Mouse (Mus musculus) kidney, embryonic 16.5 days (tissue): ENCODE data around the gene Vwa1. TPM values are rescaled to one million over a fixed set of nuclear protein-coding genes. Genes with fewer than 3 reads are reported as not detected.
A peak's percentile ranks its signal among the peaks of the same experiment; 100 is the strongest.

Experiments
- ATAC-seq: fragments of 200-750 bp; cut with Nextera tagmentation; 2 replicates; pipeline ENCODE4 v1.8.0; 2017; ENCODE audit warnings: moderate TSS enrichment; ENCODE audit not compliant: low FRiP score, low TSS enrichment
- H3K27ac ChIP-seq: fragments of 300-500 bp; sonication (generic); 2 replicates; pipeline ENCODE4 v1.5.1; 2014; ENCODE audit warnings: low read length
- H3K27me3 ChIP-seq: fragments of 300-500 bp; sonication (generic); 2 replicates; pipeline ENCODE4 v1.6.1; 2014; ENCODE audit warnings: low read length, control low read depth, mixed read lengths; ENCODE audit not compliant: insufficient read depth
- H3K36me3 ChIP-seq: fragments of 300-500 bp; sonication (generic); 2 replicates; pipeline ENCODE4 v1.6.1; 2014; ENCODE audit warnings: low read length, control low read depth, mixed read lengths; ENCODE audit not compliant: insufficient read depth
- H3K4me1 ChIP-seq: fragments of 300-500 bp; sonication (generic); 2 replicates; pipeline ENCODE4 v1.6.1; 2014; ENCODE audit warnings: low read length, control low read depth, mixed read lengths; ENCODE audit not compliant: insufficient read depth
- H3K4me2 ChIP-seq: fragments of 300-500 bp; sonication (generic); replicated peaks from 2 replicates; pipeline ENCODE4 v1.6.1; 2014; ENCODE audit warnings: low read depth, low read length
- H3K4me3 ChIP-seq: fragments of 300-500 bp; sonication (generic); 2 replicates; pipeline ENCODE4 v1.5.1; 2014; ENCODE audit warnings: mild to moderate bottlenecking, low read length
- H3K9ac ChIP-seq: fragments of 300-500 bp; sonication (generic); replicated peaks from 2 replicates; pipeline ENCODE4 v1.6.1; 2014; ENCODE audit warnings: low read length
- H3K9me3 ChIP-seq: fragments of 300-500 bp; sonication (generic); 2 replicates; pipeline ENCODE4 v1.6.1; 2016; ENCODE audit warnings: low read length, control low read depth
- WGBS: fragments of 180-500 bp; shearing (Covaris S2); extraction: QIAGEN DNeasy Blood & Tissue Kit; methylation state at CpG from one replicate; pipeline ENCODE4 v1.1.7; 2014; 5-methylcytosine and 5-hydroxymethylcytosine counted together
- microRNA-seq: library from miRNA; unstranded; fragments of <30 nt; microRNA quantifications from one replicate; pipeline ENCODE4, GENCODE M21; 2016
- polyA plus RNA-seq: library from polyadenylated mRNA; unstranded; fragments of >200 nt; fragmentation: Nextera tagmentation; extraction: Ambion mirVana; gene quantifications from 2 replicates; pipeline ENCODE4 v1.2.1, GENCODE M21; 2015

Gene Vwa1
- polyA plus RNA-seq, 1 experiment from 2014 or later, result 11.3 TPM

DNA sequence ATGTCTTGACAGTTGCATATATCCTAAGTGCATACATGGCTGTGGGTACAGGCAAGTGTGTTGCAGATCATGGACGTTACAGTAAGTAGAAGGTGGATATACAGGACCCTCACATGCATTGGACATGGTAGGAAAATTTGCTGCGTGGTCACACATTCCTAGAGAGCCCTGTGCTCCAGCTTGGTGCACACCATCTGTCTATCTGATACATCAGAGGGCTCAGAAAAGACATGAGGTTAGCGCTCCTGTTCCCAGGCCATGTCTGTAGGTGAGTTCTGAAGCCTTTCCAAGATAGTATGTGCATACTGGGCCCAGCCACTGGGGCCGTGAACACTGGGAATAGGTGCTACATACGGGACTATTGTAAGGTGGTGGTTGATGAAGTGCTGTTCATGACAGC lies 38.1 kb downstream of the Vwa1 start:
- Histone ChIP-seq H3K27ac (no peak overlapping the region), H3K36me3 (peaks cover 28% of the 10 kb centered on the region), H3K4me1 (peaks cover 14% of the 10 kb centered on the region), H3K4me2 (no peak overlapping the region), H3K4me3 (no peak overlapping the region), H3K9me3 (no peaks in the 10 kb centered on the region), H3K27me3 (no peaks in the 10 kb centered on the region), H3K9ac (no peak overlapping the region)
- no peak for ATAC-seq
- WGBS, result 93% methylated on average over 5 of the region's 5 CpGs

- Histone ChIP-seq H3K4me3 (peak overlapping the region; percentile 79), H3K4me2 (peak overlapping the region; percentile 81), H3K9ac (peak overlapping the region; percentile 83), H3K27me3 (no peaks in the 10 kb centered on the region), H3K36me3 (peaks cover 22% of the 10 kb centered on the region; the same call in 1 of the 2 replicates), H3K27ac (peak overlapping the region; percentile 77; the same call in 1 of the 2 replicates), H3K9me3 (no peaks in the 10 kb centered on the region), H3K4me1 (peaks cover 14% of the 10 kb centered on the region)
- 54% methylated on average over 5 of the region's 5 CpGs for WGBS
- ATAC-seq, result no peak
These were observed 38.7 kb downstream of the Vwa1 start for GRCm38 (mm10) chr4:155735788-155736187.

DNA sequence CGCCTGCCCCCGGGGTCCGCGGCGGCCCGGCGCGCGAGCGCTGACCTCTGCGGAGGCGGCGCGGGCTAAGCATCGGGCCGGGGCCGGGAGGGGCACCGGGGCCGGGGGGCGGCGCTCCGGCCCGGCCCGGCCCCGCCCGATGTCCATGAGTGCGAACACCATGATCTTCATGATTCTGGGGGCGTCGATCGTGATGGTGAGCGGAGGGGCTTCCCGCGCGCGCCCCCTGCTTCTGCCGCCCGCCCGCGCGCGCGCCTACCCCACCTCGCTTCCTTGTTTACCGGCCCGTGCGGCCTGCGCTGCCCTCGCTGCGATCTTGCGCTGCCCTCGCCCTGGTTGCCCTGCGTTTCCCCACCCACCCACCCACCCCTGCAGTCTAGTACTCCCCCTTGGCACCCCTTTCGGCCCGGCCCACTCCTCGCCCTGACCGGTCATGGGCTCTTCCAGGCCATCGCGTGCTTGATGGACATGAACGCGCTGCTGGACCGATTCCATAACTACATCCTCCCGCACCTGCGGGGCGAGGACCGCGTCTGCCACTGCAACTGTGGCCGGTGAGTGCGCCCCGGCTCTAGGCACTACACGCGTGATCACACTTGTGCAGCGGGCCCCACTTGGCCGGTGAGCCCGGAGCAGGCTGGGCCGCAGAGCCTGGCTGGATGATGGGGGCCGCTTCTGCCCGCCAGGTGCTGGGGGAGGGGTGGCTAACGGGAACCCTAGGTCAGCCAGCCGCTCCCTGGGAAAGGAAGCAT lies 39.4 kb downstream of the Vwa1 start:
- Histone ChIP-seq H3K36me3 (peaks cover 16% of the 10 kb centered on the region; the same call in 1 of the 2 replicates), H3K9ac (peak overlapping the region; percentile 83), H3K4me1 (peaks cover 14% of the 10 kb centered on the region), H3K9me3 (no peaks in the 10 kb centered on the region), H3K27ac (peak overlapping the region; percentile 77), H3K4me3 (peak overlapping the region; percentile 79), H3K4me2 (peak overlapping the region; percentile 81), H3K27me3 (no peaks in the 10 kb centered on the region)
- WGBS, result under 1% methylated on average over 64 of the region's 79 CpGs
- peak; percentile 72 for ATAC-seq

DNA sequence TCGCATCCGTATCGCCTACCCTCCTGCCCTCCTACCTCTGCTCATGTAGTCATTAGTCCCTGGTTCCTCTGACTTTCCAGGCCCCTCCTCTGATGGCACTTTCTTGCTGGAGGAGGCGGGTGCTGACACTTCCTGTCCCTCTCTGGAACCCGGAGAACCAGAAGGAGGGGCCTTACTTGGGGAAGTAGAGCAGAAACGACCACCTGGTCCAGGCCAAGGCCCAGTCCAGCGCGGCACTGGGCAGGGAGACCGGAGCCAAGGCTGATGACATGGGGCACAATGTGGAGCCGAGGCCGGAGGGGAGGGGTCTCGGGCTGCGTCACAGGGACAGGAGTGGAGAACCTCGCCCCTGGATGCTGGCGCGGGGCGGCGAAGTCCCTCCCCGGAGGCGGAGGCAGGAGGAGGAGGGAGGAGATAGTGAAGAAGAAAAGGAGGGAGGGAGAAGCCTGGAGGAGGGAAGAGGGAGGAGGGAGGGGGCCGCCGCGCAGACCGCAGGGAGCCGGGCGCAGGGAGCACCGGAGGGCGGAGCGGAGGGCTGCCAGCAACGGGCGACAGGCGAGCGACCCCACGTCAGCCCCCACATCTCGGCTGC lies 40.1 kb downstream of the Vwa1 start, which contains the start of gene Tmem240:
Tmem240 (plus strand) TSS at position 451 of the 592 bp plus-strand sequence.
- 0% methylated on average over 25 of the region's 35 CpGs for WGBS

DNA sequence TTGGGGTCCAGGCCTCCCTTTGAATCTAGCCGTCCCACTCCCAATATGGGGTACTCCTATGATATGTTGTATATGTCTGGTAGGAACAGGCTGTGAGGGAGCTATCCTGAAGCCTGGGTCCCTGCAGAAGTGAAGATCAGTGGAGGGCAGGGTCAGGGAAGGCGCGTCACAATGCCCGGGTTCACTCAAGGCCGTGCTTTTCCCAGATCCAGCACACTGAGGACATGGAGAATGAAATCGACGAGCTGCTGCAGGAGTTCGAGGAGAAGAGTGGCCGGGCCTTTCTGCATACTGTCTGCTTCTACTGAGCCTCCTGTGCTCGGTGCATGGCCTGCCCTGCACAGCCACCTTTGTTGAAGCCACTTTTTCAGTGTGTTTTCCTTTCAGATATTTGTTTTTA lies 41.2 kb downstream of the Vwa1 start:
- 87% methylated on average over 10 of the region's 10 CpGs for WGBS
- no peak overlapping the region for H3K4me3 ChIP-seq
- H3K4me2 ChIP-seq, result no peak overlapping the region
- H3K9ac ChIP-seq, result no peak overlapping the region
- H3K27me3 ChIP-seq, result no peaks in the 10 kb centered on the region
- peaks cover 10% of the 10 kb centered on the region; the same call in 1 of the 2 replicates for H3K36me3 ChIP-seq
- H3K9me3 ChIP-seq, result no peaks in the 10 kb centered on the region
- H3K4me1 ChIP-seq, result peaks cover 14% of the 10 kb centered on the region
- no peak overlapping the region for H3K27ac ChIP-seq
- ATAC-seq, result no peak

More for the DNA sequence above, 40.1 kb downstream of the Vwa1 start, which contains the start of gene Tmem240:
- ATAC-seq, result peak; percentile 92
- Histone ChIP-seq H3K27ac (peak within 1 kb of the TSS; percentile 77), H3K9ac (peak within 1 kb of the TSS; percentile 83), H3K4me3 (peak within 1 kb of the TSS; percentile 79), H3K4me2 (peak within 1 kb of the TSS; percentile 81), H3K36me3 (peaks cover 10% of the 10 kb centered on the region; the same call in 1 of the 2 replicates), H3K27me3 (no peaks in the 10 kb centered on the region), H3K4me1 (peaks cover 14% of the 10 kb centered on the region), H3K9me3 (no peaks in the 10 kb centered on the region)

DNA sequence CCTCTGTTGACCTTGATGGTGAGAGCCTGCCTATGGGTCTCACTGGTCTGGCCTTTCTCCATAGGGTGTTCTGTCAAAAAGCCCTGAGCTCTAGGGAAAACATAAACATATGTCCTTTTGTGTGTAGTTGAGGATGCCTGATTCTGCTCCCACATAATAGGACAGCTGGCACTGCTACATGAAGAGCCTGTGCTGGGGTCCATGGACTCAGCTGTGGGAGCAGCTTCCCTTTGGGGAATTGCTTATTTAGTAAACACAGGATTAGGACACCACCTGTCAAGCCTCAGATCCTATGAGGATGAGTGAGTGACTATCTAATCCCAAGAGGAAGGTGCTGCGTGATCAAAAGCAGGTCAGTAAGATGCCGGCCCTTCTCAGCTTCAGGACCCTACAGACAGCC lies 46.5 kb downstream of the Vwa1 start:
- H3K27me3 ChIP-seq, result no peaks in the 10 kb centered on the region
- no peak overlapping the region for H3K27ac ChIP-seq
- no peaks in the 10 kb centered on the region for H3K4me1 ChIP-seq
- no peak for ATAC-seq
- no peaks in the 10 kb centered on the region for H3K9me3 ChIP-seq
- H3K4me3 ChIP-seq, result no peak overlapping the region
- 81% methylated on average over 2 of the region's 2 CpGs for WGBS
- H3K4me2 ChIP-seq, result no peak overlapping the region
- H3K36me3 ChIP-seq, result peaks cover 13% of the 10 kb centered on the region; the same call in 1 of the 2 replicates
- H3K9ac ChIP-seq, result no peak overlapping the region

GRCm38 (mm10) chr4:155721668-155722083 lies 52.8 kb downstream of the Vwa1 start:
- peak; percentile 51; the same call in 1 of the 2 replicates for ATAC-seq
- H3K9ac ChIP-seq, result no peak overlapping the region

More at GRCm38 (mm10) chr4:155721668-155722083, 52.8 kb downstream of the Vwa1 start:
- no peak overlapping the region for H3K27ac ChIP-seq
- H3K36me3 ChIP-seq, result peaks cover 15% of the 10 kb centered on the region
- no peaks in the 10 kb centered on the region for H3K4me1 ChIP-seq
- 63% methylated on average over 4 of the region's 4 CpGs for WGBS
- H3K4me2 ChIP-seq, result no peak overlapping the region
- H3K4me3 ChIP-seq, result no peak overlapping the region
- H3K9me3 ChIP-seq, result no peaks in the 10 kb centered on the region
- no peaks in the 10 kb centered on the region for H3K27me3 ChIP-seq

Small RNA genes lying within 50 kb of the gene (microRNA-seq; reads per million reads assigned to microRNA genes)
- not detected for gene Gm27743

Other genes starting within 250 kb of the Vwa1 start
- 107 and 110 TPM in 2 replicates for gene Nadk, start 212.3 kb downstream of the Vwa1 start, polyA plus RNA-seq
- 7.8 and 10.1 TPM in 2 replicates for gene Slc35e2, start 173.3 kb downstream of the Vwa1 start, polyA plus RNA-seq
- 56.6 and 65.6 TPM in 2 replicates for gene Cdk11b, start 149.8 kb downstream of the Vwa1 start, polyA plus RNA-seq
- not detected in 2 replicates for gene Gm10563, start 129.3 kb downstream of the Vwa1 start, polyA plus RNA-seq
- 70.4 and 71.7 TPM in 2 replicates for gene Mmp23, start 121.3 kb downstream of the Vwa1 start, polyA plus RNA-seq
- 31.9 and 34.1 TPM in 2 replicates for gene Mib2, start 105.5 kb downstream of the Vwa1 start, polyA plus RNA-seq
- 2.5 and 2.8 TPM in 2 replicates for gene Fndc10, start 80.4 kb downstream of the Vwa1 start, polyA plus RNA-seq
- 144 and 159 TPM in 2 replicates for gene Ssu72, start 69.9 kb downstream of the Vwa1 start, polyA plus RNA-seq
- 0.45 and 0.53 TPM in 2 replicates for gene Tmem240, start 39.9 kb downstream of the Vwa1 start, polyA plus RNA-seq
- gene Atad3a, start 13.6 kb downstream of the Vwa1 start, polyA plus RNA-seq, result 138 and 142 TPM in 2 replicates
- 0.32 and 0.33 TPM in 2 replicates for gene Tmem88b, start 11.2 kb upstream of the Vwa1 start, polyA plus RNA-seq
- 0.32 and 0.41 TPM in 2 replicates for gene Ankrd65, start 15.7 kb upstream of the Vwa1 start, polyA plus RNA-seq
- gene Mrpl20, start 28.2 kb upstream of the Vwa1 start, polyA plus RNA-seq, result 205 and 209 TPM in 2 replicates
- gene Ccnl2, start 37.8 kb upstream of the Vwa1 start, polyA plus RNA-seq, result 168 and 179 TPM in 2 replicates
- gene Aurkaip1, start 56.6 kb upstream of the Vwa1 start, polyA plus RNA-seq, result 143 and 157 TPM in 2 replicates
- gene Mxra8, start 65.0 kb upstream of the Vwa1 start, polyA plus RNA-seq, result 119 and 125 TPM in 2 replicates
- gene Dvl1, start 72.7 kb upstream of the Vwa1 start, polyA plus RNA-seq, result 5.5 and 6.3 TPM in 2 replicates
- 0.22 and 0.40 TPM in 2 replicates for gene Tas1r3, start 88.7 kb upstream of the Vwa1 start, polyA plus RNA-seq
- 20.0 TPM in 2 replicates for gene Cptp, start 94.7 kb upstream of the Vwa1 start, polyA plus RNA-seq
- 72.9 and 80.1 TPM in 2 replicates for gene Ints11, start 94.8 kb upstream of the Vwa1 start, polyA plus RNA-seq
- 51.4 and 55.1 TPM in 2 replicates for gene Pusl1, start 117.1 kb upstream of the Vwa1 start, polyA plus RNA-seq
- 16.5 and 17.6 TPM in 2 replicates for gene Acap3, start 117.1 kb upstream of the Vwa1 start, polyA plus RNA-seq
- 100.0 and 102 TPM in 2 replicates for gene Ube2j2, start 169.1 kb upstream of the Vwa1 start, polyA plus RNA-seq
- 123 and 137 TPM in 2 replicates for gene C1qtnf12, start 187.6 kb upstream of the Vwa1 start, polyA plus RNA-seq
- 18.0 and 18.7 TPM in 2 replicates for gene B3galt6, start 218.0 kb upstream of the Vwa1 start, polyA plus RNA-seq
- gene Sdf4, start 218.2 kb upstream of the Vwa1 start, polyA plus RNA-seq, result 173 and 182 TPM in 2 replicates
- 0.90 and 1.2 TPM in 2 replicates for gene Tnfrsf4, start 239.1 kb upstream of the Vwa1 start, polyA plus RNA-seq